Comparison of ENCODE assay signal across 8 mouse cellular contexts in the genomic region with DNA sequence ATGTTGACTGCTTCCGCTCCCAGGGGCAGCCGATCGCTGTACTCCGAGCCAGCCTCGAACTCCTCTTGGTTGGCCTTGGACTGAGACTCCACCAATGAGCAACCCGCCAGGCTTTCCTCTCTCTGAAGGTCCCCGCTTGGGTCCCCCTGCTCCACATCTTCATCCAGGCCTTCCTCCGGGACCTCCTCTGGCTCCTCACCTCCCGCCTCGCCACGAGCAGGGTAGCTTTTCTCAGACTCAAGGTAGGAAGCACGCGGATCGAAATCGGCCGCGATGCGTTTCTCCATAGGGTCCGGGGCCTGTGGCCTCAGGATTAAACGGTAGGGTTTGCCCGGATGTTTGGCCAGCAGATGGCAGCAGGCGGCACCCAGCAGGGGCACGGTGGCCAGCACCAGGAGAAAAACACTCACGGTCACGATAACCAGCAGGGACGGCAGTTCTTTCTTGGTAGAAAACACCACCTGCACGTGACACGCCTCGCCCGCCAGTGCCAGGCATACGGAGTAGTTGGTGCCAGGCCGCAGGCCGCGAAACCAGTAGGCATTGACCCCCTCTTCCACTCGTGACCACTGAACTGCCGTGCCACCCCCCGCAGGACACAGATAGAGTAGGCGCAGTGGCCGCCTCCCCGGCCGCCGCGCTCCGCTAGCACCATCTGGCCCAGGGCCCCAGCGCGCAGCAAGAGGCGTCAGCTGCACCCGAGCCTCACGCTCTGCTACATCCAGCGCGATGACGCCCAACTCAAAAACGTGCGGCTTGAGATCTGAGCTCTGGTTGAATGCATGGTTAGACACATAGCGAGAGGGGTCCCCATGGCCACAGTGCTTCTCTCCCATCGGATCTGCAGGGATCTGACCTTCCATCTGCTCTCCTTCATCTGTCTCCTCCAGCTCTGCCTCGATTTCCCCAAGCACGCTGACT. TPM values are rescaled to one million over a fixed set of nuclear protein-coding genes. Genes with fewer than 3 reads are reported as not detected.
DNase-seq lines count a peak whose midpoint lies in the region; ATAC-seq and TF ChIP-seq lines count a peak whose summit lies in the region.

No protein-coding gene starts in this region.

- ATAC-seq in cerebellum, adult (ENCODE audit: insufficient number of reproducible peaks, low FRiP score, low TSS enrichment): no peak
- ATAC-seq in forebrain, embryonic 15.5 days (replicated peaks): 0 out of 2 replicates have a peak, but pooled peaks have one; percentile 17
- peak; percentile 50 for ATAC-seq in intestine, embryonic 15.5 days
- ATAC-seq in midbrain, embryonic 16.5 days: no peak
- ATAC-seq in stomach, embryonic 15.5 days (ENCODE audit: insufficient read depth, low FRiP score, low read depth): no peak

- H3K27me3 ChIP-seq in cerebellum, adult 2 months (ENCODE audit: control insufficient read depth, insufficient read depth, low read length): no peaks in the 10 kb centered on the region
- H3K27me3 ChIP-seq in forebrain, embryonic 15.5 days: peaks cover 42% of the 10 kb centered on the region; the same call in 1 of the 2 replicates
- peaks cover 84% of the 10 kb centered on the region for H3K27me3 ChIP-seq in intestine, embryonic 15.5 days (replicated peaks)
- H3K27me3 ChIP-seq in midbrain, embryonic 16.5 days (ENCODE audit: control insufficient read depth, insufficient read depth, low read depth, low read length): peaks cover 39% of the 10 kb centered on the region
- peaks cover 79% of the 10 kb centered on the region for H3K27me3 ChIP-seq in stomach, embryonic 15.5 days (replicated peaks)

- peak overlapping the region; percentile 12 for H3K4me3 ChIP-seq in cerebellum, adult 2 months (replicated peaks; ENCODE audit: insufficient read depth, low read depth, low read length)
- peak overlapping the region; percentile 54 for H3K4me3 ChIP-seq in forebrain, embryonic 15.5 days
- H3K4me3 ChIP-seq in intestine, embryonic 15.5 days (replicated peaks): peak overlapping the region; percentile 24
- H3K4me3 ChIP-seq in midbrain, embryonic 16.5 days (ENCODE audit: low read depth, low read length): peak overlapping the region; percentile 45
- peak overlapping the region; percentile 8 for H3K4me3 ChIP-seq in stomach, embryonic 15.5 days (replicated peaks)

- H3K36me3 ChIP-seq in forebrain, embryonic 15.5 days: no peaks in the 10 kb centered on the region
- no peaks in the 10 kb centered on the region for H3K36me3 ChIP-seq in intestine, embryonic 15.5 days
- H3K36me3 ChIP-seq in midbrain, embryonic 16.5 days (ENCODE audit: control insufficient read depth, insufficient read depth, low read length): no peaks in the 10 kb centered on the region
- H3K36me3 ChIP-seq in stomach, embryonic 15.5 days: no peaks in the 10 kb centered on the region

- H3K4me1 ChIP-seq in cerebellum, adult 2 months (ENCODE audit: control insufficient read depth, insufficient read depth, low read length): peaks cover 11% of the 10 kb centered on the region
- peaks cover 75% of the 10 kb centered on the region for H3K4me1 ChIP-seq in forebrain, embryonic 15.5 days
- H3K4me1 ChIP-seq in intestine, embryonic 15.5 days (replicated peaks): peaks cover 44% of the 10 kb centered on the region
- H3K4me1 ChIP-seq in midbrain, embryonic 16.5 days (ENCODE audit: control insufficient read depth, insufficient read depth, low read length): peaks cover 40% of the 10 kb centered on the region
- peaks cover 57% of the 10 kb centered on the region for H3K4me1 ChIP-seq in stomach, embryonic 15.5 days

- no peak overlapping the region for H3K27ac ChIP-seq in cerebellum, adult 2 months (ENCODE audit: insufficient read depth, low read length)
- peak overlapping the region; percentile 97 for H3K27ac ChIP-seq in forebrain, embryonic 15.5 days (replicated peaks)
- no peak overlapping the region for H3K27ac ChIP-seq in intestine, embryonic 15.5 days
- peak overlapping the region; percentile 76 for H3K27ac ChIP-seq in midbrain, embryonic 16.5 days (ENCODE audit: low read length)
- no peak overlapping the region for H3K27ac ChIP-seq in stomach, embryonic 15.5 days

- peak overlapping the region; percentile 77 for H3K4me2 ChIP-seq in forebrain, embryonic 15.5 days (replicated peaks)
- peak overlapping the region; percentile 56 for H3K4me2 ChIP-seq in intestine, embryonic 15.5 days (replicated peaks)
- peak overlapping the region; percentile 80 for H3K4me2 ChIP-seq in midbrain, embryonic 16.5 days (ENCODE audit: low read length)
- peak overlapping the region; percentile 51 for H3K4me2 ChIP-seq in stomach, embryonic 15.5 days

- TF ChIP-seq POLR2A in cerebellum, adult 2 months (IDR thresholded peaks at IDR 0.05; ENCODE audit: borderline replicate concordance, insufficient read depth, low read length): no peak

- H3K9ac ChIP-seq in forebrain, embryonic 15.5 days (replicated peaks): peak overlapping the region; percentile 70
- H3K9ac ChIP-seq in intestine, embryonic 15.5 days: peak overlapping the region; percentile 15; the same call in 1 of the 2 replicates
- peak overlapping the region; percentile 62 for H3K9ac ChIP-seq in midbrain, embryonic 16.5 days (ENCODE audit: low read depth, low read length)
- no peak overlapping the region for H3K9ac ChIP-seq in stomach, embryonic 15.5 days

- TF ChIP-seq CTCF in cerebellum, adult 2 months (IDR thresholded peaks at IDR 0.05; ENCODE audit: borderline replicate concordance, insufficient read depth, low read depth, low read length): peak; percentile 43; the same call in 1 of the 2 replicates

- H3K9me3 ChIP-seq in forebrain, embryonic 15.5 days: no peaks in the 10 kb centered on the region
- no peaks in the 10 kb centered on the region for H3K9me3 ChIP-seq in intestine, embryonic 15.5 days
- H3K9me3 ChIP-seq in midbrain, embryonic 16.5 days (replicated peaks; ENCODE audit: control insufficient read depth, low read length, poor library complexity, severe bottlenecking): no peaks in the 10 kb centered on the region
- H3K9me3 ChIP-seq in stomach, embryonic 15.5 days: no peaks in the 10 kb centered on the region

- peak; percentile 18 for DNase-seq in cerebellum, adult 11 months
- DNase-seq in cerebellum, adult 2 months: peak; percentile 44 to 59
- DNase-seq in liver: peak; percentile 51

- WGBS in cerebellum, adult 2 months: 12% methylated on average over 58 of the region's 58 CpGs
- WGBS in forebrain, embryonic 15.5 days: 3% methylated on average over 58 of the region's 58 CpGs
- WGBS in intestine, embryonic 15.5 days: under 1% methylated on average over 58 of the region's 58 CpGs
- under 1% methylated on average over 57 of the region's 58 CpGs for WGBS in midbrain, embryonic 16.5 days
- WGBS in stomach, embryonic 15.5 days: 1% methylated on average over 58 of the region's 58 CpGs

RNA-seq across cellular contexts. Expression of gene Islr, which starts 6.1 kb away (rescaled TPM):
- 6.4 and 12.2 TPM in 2 replicates for polyA plus RNA-seq in cerebellum, adult 2 months (2012; rRNA removed)
- polyA plus RNA-seq in forebrain, embryonic 15.5 days (2015; fragmentation: Nextera tagmentation; extraction: Ambion mirVana): 15.1 and 16.9 TPM in 2 replicates
- 83.4 and 84.8 TPM in 2 replicates for polyA plus RNA-seq in intestine, embryonic 15.5 days (2015; fragmentation: Nextera tagmentation; extraction: Ambion mirVana)
- 24.4 and 26.2 TPM in 2 replicates for polyA plus RNA-seq in midbrain, embryonic 16.5 days (2015; fragmentation: Nextera tagmentation; extraction: Ambion mirVana)
- 105 and 114 TPM in 2 replicates for polyA plus RNA-seq in stomach, embryonic 15.5 days (2015; fragmentation: Nextera tagmentation; extraction: Ambion mirVana)

RNA-seq across cellular contexts. Expression of gene Islr2, which starts 6.1 kb away (rescaled TPM):
- 1.1 and 1.6 TPM in 2 replicates for polyA plus RNA-seq in cerebellum, adult 2 months (2012; rRNA removed)
- 83.3 and 83.4 TPM in 2 replicates for polyA plus RNA-seq in forebrain, embryonic 15.5 days (2015; fragmentation: Nextera tagmentation; extraction: Ambion mirVana)
- polyA plus RNA-seq in intestine, embryonic 15.5 days (2015; fragmentation: Nextera tagmentation; extraction: Ambion mirVana): 1.3 and 1.4 TPM in 2 replicates
- polyA plus RNA-seq in midbrain, embryonic 16.5 days (2015; fragmentation: Nextera tagmentation; extraction: Ambion mirVana): 38.0 and 42.3 TPM in 2 replicates
- polyA plus RNA-seq in stomach, embryonic 15.5 days (2015; fragmentation: Nextera tagmentation; extraction: Ambion mirVana): 1.5 and 1.7 TPM in 2 replicates

RNA-seq across cellular contexts. Expression of gene Pml, which starts 51.5 kb away (rescaled TPM):
- polyA plus RNA-seq in cerebellum, adult 2 months (2012; rRNA removed): 9.9 and 12.2 TPM in 2 replicates
- 7.5 and 8.8 TPM in 2 replicates for polyA plus RNA-seq in forebrain, embryonic 15.5 days (2015; fragmentation: Nextera tagmentation; extraction: Ambion mirVana)
- 13.2 and 15.6 TPM in 2 replicates for polyA plus RNA-seq in intestine, embryonic 15.5 days (2015; fragmentation: Nextera tagmentation; extraction: Ambion mirVana)
- 3.5 and 3.9 TPM in 2 replicates for polyA plus RNA-seq in midbrain, embryonic 16.5 days (2015; fragmentation: Nextera tagmentation; extraction: Ambion mirVana)
- polyA plus RNA-seq in stomach, embryonic 15.5 days (2015; fragmentation: Nextera tagmentation; extraction: Ambion mirVana): 15.5 and 19.6 TPM in 2 replicates

RNA-seq across cellular contexts. Expression of gene Stoml1, which starts 54.9 kb away (rescaled TPM):
- 98.3 and 99.1 TPM in 2 replicates for polyA plus RNA-seq in cerebellum, adult 2 months (2012; rRNA removed)
- polyA plus RNA-seq in forebrain, embryonic 15.5 days (2015; fragmentation: Nextera tagmentation; extraction: Ambion mirVana): 107 and 109 TPM in 2 replicates
- polyA plus RNA-seq in intestine, embryonic 15.5 days (2015; fragmentation: Nextera tagmentation; extraction: Ambion mirVana): 21.3 and 21.4 TPM in 2 replicates
- polyA plus RNA-seq in midbrain, embryonic 16.5 days (2015; fragmentation: Nextera tagmentation; extraction: Ambion mirVana): 134 and 144 TPM in 2 replicates
- 24.1 and 30.0 TPM in 2 replicates for polyA plus RNA-seq in stomach, embryonic 15.5 days (2015; fragmentation: Nextera tagmentation; extraction: Ambion mirVana)

Comparison
In these comparisons a context has a peak if more than half of its experiments do, and no peak if none do; other contexts are left out.
1. ATAC-seq: peak in forebrain, embryonic 15.5 days (single experiment) and intestine, embryonic 15.5 days (single experiment); none in cerebellum, adult (single experiment), midbrain, embryonic 16.5 days (single experiment) and stomach, embryonic 15.5 days (single experiment).
2. H3K27ac ChIP-seq: peak in forebrain, embryonic 15.5 days (single experiment) and midbrain, embryonic 16.5 days (single experiment); none in cerebellum, adult 2 months (single experiment), intestine, embryonic 15.5 days (single experiment) and stomach, embryonic 15.5 days (single experiment).
3. RNA of gene Islr2, which starts 6.1 kb away (polyA plus RNA-seq): 83.3 to 83.4 TPM in forebrain, embryonic 15.5 days and 38.0 to 42.3 TPM in midbrain, embryonic 16.5 days; 1.5 to 1.7 TPM in stomach, embryonic 15.5 days, 1.3 to 1.4 TPM in intestine, embryonic 15.5 days and 1.1 to 1.6 TPM in cerebellum, adult 2 months; every median in the first group is over 10 times any median in the second.
4. Peak in every context shown above with its lines, with median percentiles within 50 percentile points of each other: DNase-seq, H3K4me3 ChIP-seq and H3K4me2 ChIP-seq.